Mouse (Mus musculus) erythroid progenitor cell, adult 5-6 weeks (primary cell): Measurements from ENCODE around the gene Tmem89. TPM values are rescaled to one million over a fixed set of nuclear protein-coding genes. Genes with fewer than 3 reads are reported as not detected.

Source experiments
- ATAC-seq: replicated peaks from 2 replicates; pipeline ENCODE4 v1.8.0; 2016; ENCODE audit warnings: moderate number of reproducible peaks, mild to moderate bottlenecking, moderate TSS enrichment, inconsistent platforms; ENCODE audit not compliant: poor library complexity, low FRiP score, severe bottlenecking
- total RNA-seq, 2 experiments: library from RNA; stranded (forward) in 1 of 2; stranded (reverse) in 1 of 2; fragments of 150-400 nt in 1 of 2; fragments of 186-747, 209-891 nt in 1 of 2; gene quantifications; 2 replicates each; pipeline versions ENCODE4 v1.2.3 to v1.2.4; 2015 to 2017; ENCODE audit warnings: low replicate concordance in 2 of 2

The Tmem89 gene
- not detected in 2 replicates for total RNA-seq (2015; ENCODE audit: low replicate concordance)
- total RNA-seq (2017; ENCODE audit: low replicate concordance), result not detected in 2 replicates

- ATAC-seq, result no peak
These were observed at the start of gene Tmem89 for GRCm38 (mm10) chr9:108914491-108914890. Tmem89 (plus strand) TSS chr9:108914619.

DNA sequence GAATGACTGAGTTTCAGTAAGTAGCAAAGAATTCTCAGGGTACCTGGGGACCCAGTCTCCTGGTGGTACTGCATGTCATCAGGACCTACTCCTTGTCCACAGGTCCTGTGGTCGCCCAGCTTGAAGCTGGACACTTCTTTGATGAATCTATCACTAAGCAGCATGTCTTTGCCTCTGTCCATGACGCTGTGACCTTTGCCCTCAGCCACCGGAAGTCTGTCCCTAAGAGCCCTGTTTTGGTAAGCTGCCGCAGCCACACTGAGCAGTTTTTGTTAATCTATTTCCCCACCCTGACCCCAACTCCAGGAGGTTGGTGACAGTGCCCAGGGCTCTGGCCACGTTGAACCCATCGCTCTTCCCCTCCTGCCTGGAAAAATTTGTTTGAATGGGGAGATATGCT, 2.1 kb upstream of the Tmem89 start:
- peak; percentile 19; the same call in 1 of the 2 replicates for ATAC-seq

- ATAC-seq, result no peak
These were observed 1.3 kb upstream of the Tmem89 start for GRCm38 (mm10) chr9:108913161-108913560.

DNA sequence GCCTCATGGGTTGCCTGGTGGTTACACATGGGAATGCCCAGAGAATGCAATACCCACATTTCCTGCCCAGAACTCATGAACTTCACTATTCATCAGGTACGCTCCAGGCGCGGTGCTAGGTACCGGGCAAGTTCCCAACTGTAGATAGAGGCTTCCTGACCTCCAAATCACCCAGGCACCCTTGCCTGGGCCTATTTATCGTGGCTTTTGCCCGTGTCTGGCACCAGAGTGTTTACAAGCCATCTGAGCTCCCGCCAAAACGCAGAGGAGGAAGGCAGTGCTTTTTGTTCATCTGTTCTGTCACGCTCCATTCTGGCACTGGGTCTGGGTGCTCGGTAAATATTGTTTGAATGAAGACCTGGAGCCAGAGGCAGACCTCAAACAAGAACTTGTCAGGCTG, 798 bp upstream of the Tmem89 start:
- ATAC-seq, result no peak

GRCm38 (mm10) chr9:108925897-108926296, 11.5 kb downstream of the Tmem89 start:
- no peak for ATAC-seq

- ATAC-seq, result no peak
These were observed 14.0 kb downstream of the Tmem89 start for GRCm38 (mm10) chr9:108928424-108928823.

GRCm38 (mm10) chr9:108935991-108936390, 21.6 kb downstream of the Tmem89 start:
- ATAC-seq, result no peak

DNA sequence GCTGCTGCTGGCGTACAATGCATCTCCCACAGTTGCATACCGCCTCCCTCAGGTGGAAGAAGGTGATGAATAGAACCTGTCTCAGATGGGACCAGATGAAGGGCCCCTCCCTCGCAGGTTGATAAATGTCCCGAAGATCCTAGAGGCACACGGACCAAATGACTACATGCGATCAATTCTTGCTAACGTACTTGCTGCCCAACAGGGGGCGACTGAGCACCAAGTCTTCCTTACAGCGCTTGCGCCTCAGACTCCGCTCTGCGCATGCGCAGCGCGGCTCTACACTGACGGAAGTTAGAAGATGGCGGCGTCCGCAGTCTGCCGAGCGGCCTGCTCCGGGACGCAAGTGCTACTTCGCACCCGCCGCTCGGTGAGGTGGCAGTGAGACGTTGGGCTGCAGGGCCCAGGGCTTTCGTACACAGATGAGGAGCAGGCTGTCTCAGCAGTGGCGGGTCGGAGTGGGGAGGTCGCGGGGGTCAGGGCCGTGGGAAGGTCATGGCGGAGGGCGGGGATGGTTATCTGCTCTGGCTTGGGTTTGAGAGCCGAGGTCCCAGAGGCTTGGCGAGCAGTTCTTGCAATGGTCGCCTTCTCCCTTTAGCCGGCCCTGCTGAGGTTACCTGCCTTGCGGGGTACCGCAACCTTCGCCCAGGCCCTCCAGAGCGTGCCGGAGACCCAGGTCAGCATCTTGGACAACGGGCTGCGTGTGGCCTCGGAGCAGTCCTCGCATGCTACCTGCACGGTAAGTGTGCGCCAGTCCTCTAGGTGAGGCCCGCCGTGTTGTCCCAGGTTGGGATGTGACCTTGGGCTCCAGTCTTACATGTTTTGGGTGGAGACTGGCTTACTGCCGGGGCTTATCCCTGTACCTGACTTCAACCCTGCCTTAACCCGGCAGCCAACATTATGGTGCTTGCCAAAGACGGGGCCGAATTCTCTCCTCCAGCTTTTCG, 22.3 kb downstream of the Tmem89 start, which contains the start of gene Uqcrc1:
Uqcrc1 (plus strand) TSS at position 216 of the 947 bp plus-strand sequence.
- ATAC-seq, result peak; percentile 96

DNA sequence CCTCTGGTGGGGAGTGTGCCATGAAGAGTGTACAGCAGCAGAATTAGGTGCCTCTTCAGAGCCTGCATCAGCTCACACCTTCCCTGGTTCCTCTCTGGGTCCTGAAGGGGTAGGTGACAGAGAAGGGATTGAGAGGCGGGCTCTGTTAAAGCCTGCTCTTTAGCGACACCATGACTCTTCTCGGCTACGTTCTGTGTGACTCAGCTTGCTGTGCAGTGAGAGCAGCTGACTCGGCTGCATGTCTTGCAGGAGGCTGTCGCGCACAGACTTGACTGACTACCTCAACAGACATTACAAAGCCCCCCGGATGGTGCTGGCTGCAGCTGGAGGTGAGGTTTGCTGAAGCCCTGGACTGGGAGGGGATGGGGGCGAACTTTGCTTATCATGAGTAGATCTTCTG, 30.7 kb downstream of the Tmem89 start:
- ATAC-seq, result no peak

- no peak for ATAC-seq
These were observed 31.2 kb downstream of the Tmem89 start for GRCm38 (mm10) chr9:108945608-108946007.

- ATAC-seq, result no peak
These were observed 35.0 kb downstream of the Tmem89 start for GRCm38 (mm10) chr9:108949231-108949966.

- no peak for ATAC-seq
These were observed 35.7 kb downstream of the Tmem89 start for GRCm38 (mm10) chr9:108949967-108950728.

- no peak for ATAC-seq
These were observed 38.7 kb downstream of the Tmem89 start, which contains the start of gene Col7a1 for GRCm38 (mm10) chr9:108953081-108953636. Col7a1 (plus strand) TSS chr9:108953586.

DNA sequence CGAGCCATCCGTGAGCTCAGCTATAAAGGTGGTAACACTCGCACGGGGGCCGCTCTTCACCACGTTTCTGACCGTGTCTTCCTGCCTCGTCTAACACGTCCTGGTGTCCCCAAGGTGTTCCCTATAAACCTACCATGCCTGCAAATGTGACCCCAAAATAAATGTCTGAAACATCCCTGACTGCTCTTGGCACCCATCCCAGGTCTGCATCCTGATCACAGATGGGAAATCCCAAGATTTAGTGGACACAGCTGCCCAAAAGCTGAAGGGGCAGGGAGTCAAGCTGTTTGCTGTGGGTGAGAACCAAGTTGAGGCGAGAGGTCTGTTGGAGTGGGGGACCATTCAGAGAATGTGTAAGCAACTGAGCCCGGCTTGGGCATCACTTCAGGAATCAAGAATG, 40.8 kb downstream of the Tmem89 start:
- no peak for ATAC-seq

- no peak for ATAC-seq
These were observed 41.4 kb downstream of the Tmem89 start for GRCm38 (mm10) chr9:108955846-108956245.

DNA sequence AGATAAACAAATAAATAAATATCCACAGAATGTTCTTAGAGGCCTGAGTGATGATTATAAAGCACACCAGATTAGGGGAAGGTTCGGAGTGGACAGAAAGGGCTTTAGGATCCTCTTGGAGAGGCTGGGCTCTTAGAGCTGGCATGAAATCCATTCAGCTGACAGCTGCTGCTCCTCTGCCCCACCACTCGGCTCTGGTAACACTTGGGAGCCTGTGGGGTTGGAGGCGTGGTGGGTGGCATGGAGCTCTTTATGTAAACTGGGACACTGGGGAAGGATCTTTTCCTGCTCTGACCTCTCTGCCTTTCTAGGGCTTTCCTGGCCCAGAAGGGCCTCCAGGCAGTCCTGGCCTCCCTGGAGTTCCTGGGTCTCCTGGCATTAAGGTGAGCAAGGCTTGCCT, 49.2 kb downstream of the Tmem89 start:
- no peak for ATAC-seq

GRCm38 (mm10) chr9:108964338-108964737, 49.9 kb downstream of the Tmem89 start:
- no peak for ATAC-seq
